29 mouse cellular contexts compared by ENCODE assay signal in the genomic region with DNA sequence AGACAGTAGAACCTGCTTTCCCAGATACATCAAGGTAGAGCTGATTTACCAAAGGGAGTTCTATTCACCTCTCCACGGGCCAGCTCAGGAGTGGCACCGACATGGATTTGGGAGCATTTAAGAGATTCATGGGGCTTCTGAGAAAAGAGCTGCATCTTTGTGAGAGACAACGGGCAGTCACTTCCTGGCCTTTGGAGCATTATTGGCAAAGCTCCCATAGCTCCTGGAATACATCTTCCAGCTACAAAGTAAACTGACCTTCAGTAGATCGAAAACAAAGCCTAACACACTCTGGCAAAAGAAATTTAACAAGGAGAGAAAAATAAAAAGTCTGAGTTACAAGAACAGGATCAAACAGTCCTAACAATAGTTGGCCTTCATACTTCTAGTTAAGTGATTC. TPM values are rescaled to one million over a fixed set of nuclear protein-coding genes. Genes with fewer than 3 reads are reported as not detected.
"Had no signal": no experiment of that assay in that cellular context is flagged by ENCODE, and none has a peak within 500 bp of the region (broad histone marks: within the 10 kb centered on the region; RNA-seq: fewer than 3 reads in every experiment).

No protein-coding gene starts in this region.

- ATAC-seq: lung, postnatal 0 days; midbrain, embryonic 13.5 days; midbrain, embryonic 16.5 days had no signal

- H3K4me2 ChIP-seq: liver, embryonic 11.5 days; lung, embryonic 15.5 days; midbrain, embryonic 13.5 days; neural tube, embryonic 13.5 days; neural tube, embryonic 15.5 days had no signal

- H3K4me3 ChIP-seq: lung, embryonic 15.5 days; midbrain, embryonic 10.5 days; midbrain, embryonic 13.5 days; myocyte; neural tube, embryonic 13.5 days; neural tube, embryonic 15.5 days had no signal

- DNase-seq: lung, adult 18-20 months; lung, postnatal 14 days; lung, postnatal 4 days; retina, postnatal 1 day; right cerebral cortex, adult 18-20 months; right cerebral cortex, postnatal 25 days; right cerebral cortex, postnatal 4 days; spleen, adult 18-20 months; thymus, adult 18-20 months; thymus, postnatal 14 days; thymus, postnatal 36 days had no signal

- H3K9me3 ChIP-seq: lung, embryonic 15.5 days; midbrain, embryonic 10.5 days; midbrain, embryonic 13.5 days; neural tube, embryonic 13.5 days; neural tube, embryonic 15.5 days had no signal

- H3K4me1 ChIP-seq: midbrain, embryonic 10.5 days; midbrain, embryonic 13.5 days; neural tube, embryonic 13.5 days; neural tube, embryonic 15.5 days had no signal

- H3K27ac ChIP-seq: liver, embryonic 14.5 days; midbrain, embryonic 10.5 days; midbrain, embryonic 13.5 days; neural tube, embryonic 13.5 days; neural tube, embryonic 15.5 days had no signal

- H3K9ac ChIP-seq: liver, embryonic 14.5 days; lung, embryonic 15.5 days; midbrain, embryonic 13.5 days; neural tube, embryonic 13.5 days; neural tube, embryonic 15.5 days had no signal

- H3K36me3 ChIP-seq: lung, embryonic 15.5 days; midbrain, embryonic 10.5 days; midbrain, embryonic 13.5 days; neural tube, embryonic 13.5 days; neural tube, embryonic 15.5 days had no signal

- H3K27me3 ChIP-seq: lung, embryonic 15.5 days; midbrain, embryonic 13.5 days; neural tube, embryonic 13.5 days; neural tube, embryonic 15.5 days had no signal

RNA-seq across cellular contexts. Expression of gene Csnka2ip, which starts 17.6 kb away (rescaled TPM):
- total RNA-seq: megakaryocyte, adult 5-6 weeks; megakaryocyte-erythroid progenitor cell, adult 5-6 weeks had no signal
- polyA plus RNA-seq: liver, embryonic 11.5 days; liver, embryonic 14.5 days; liver, embryonic 16.5 days; lung, embryonic 15.5 days; lung, postnatal 0 days; midbrain, embryonic 13.5 days; midbrain, embryonic 16.5 days; myocyte; neural tube, embryonic 11.5 days; neural tube, embryonic 13.5 days; neural tube, embryonic 15.5 days; small intestine, adult 2 months; stomach, embryonic 14.5 days; stomach, embryonic 16.5 days; thymus, postnatal 0 days had no signal
